Mouse (Mus musculus) limb, embryonic 12.5 days (tissue): Measurements from ENCODE around the gene Acrbp. TPM values are rescaled to one million over a fixed set of nuclear protein-coding genes. Genes with fewer than 3 reads are reported as not detected.
A peak's percentile ranks its signal among the peaks of the same experiment; 100 is the strongest.
"Not testable (repeated sequence)": the region's sequence is repeated elsewhere in the genome, so short reads cannot be mapped to it uniquely, and the experiment has no call there.

ENCODE experiments used
- ATAC-seq: fragments of 200-750 bp; cut with Nextera tagmentation; 2 replicates; pipeline ENCODE4 v1.8.0; 2017; ENCODE audit warnings: low read depth, moderate TSS enrichment; ENCODE audit not compliant: insufficient number of reproducible peaks, insufficient read depth, low FRiP score, low TSS enrichment
- H3K27ac ChIP-seq: fragments of 300-500 bp; sonication (generic); 2 replicates; pipeline ENCODE4 v1.5.1; 2016; ENCODE audit warnings: mild to moderate bottlenecking, moderate library complexity
- H3K27me3 ChIP-seq: fragments of 300-500 bp; sonication (generic); 2 replicates; pipeline ENCODE4 v1.6.1; 2016; ENCODE audit warnings: mild to moderate bottlenecking, moderate library complexity
- H3K36me3 ChIP-seq: fragments of 300-500 bp; sonication (generic); 2 replicates; pipeline ENCODE4 v1.6.1; 2016; ENCODE audit warnings: mild to moderate bottlenecking, moderate library complexity
- H3K4me1 ChIP-seq: fragments of 300-500 bp; sonication (generic); replicated peaks from 2 replicates; pipeline ENCODE4 v1.6.1; 2016
- H3K4me2 ChIP-seq: fragments of 300-500 bp; sonication (generic); 2 replicates; pipeline ENCODE4 v1.6.1; 2016; ENCODE audit warnings: mild to moderate bottlenecking, moderate library complexity
- H3K4me3 ChIP-seq: fragments of 300-500 bp; sonication (generic); replicated peaks from 2 replicates; pipeline ENCODE4 v1.5.1; 2016; ENCODE audit warnings: mild to moderate bottlenecking
- H3K9ac ChIP-seq: fragments of 300-500 bp; sonication (generic); replicated peaks from 2 replicates; pipeline ENCODE4 v1.6.1; 2016; ENCODE audit warnings: mild to moderate bottlenecking, moderate library complexity
- H3K9me3 ChIP-seq: fragments of 300-500 bp; sonication (generic); 2 replicates; pipeline ENCODE4 v1.6.1; 2016; ENCODE audit warnings: mild to moderate bottlenecking, moderate library complexity
- WGBS: fragments of 180-500 bp; shearing (Covaris S2); methylation state at CpG from one replicate; pipeline ENCODE4 v1.1.7; 2016; 5-methylcytosine and 5-hydroxymethylcytosine counted together
- polyA plus RNA-seq: library from polyadenylated mRNA; unstranded; fragments of >200 nt; fragmentation: Nextera tagmentation; extraction: Ambion mirVana; gene quantifications from 2 replicates; pipeline ENCODE4 v1.2.1, GENCODE M21; 2016

Acrbp gene
- polyA plus RNA-seq, 1 experiment from 2014 or later, result 17.6 TPM

- Histone ChIP-seq H3K9ac (peak overlapping the region; percentile 44), H3K4me2 (peak overlapping the region; percentile 54), H3K36me3 (peaks cover 59% of the 10 kb centered on the region), H3K4me1 (peaks cover 11% of the 10 kb centered on the region), H3K4me3 (peak overlapping the region; percentile 64), H3K27me3 (no peaks in the 10 kb centered on the region), H3K9me3 (no peaks in the 10 kb centered on the region), H3K27ac (peak overlapping the region; percentile 77)
- WGBS, result 6% methylated on average over 8 of the region's 8 CpGs
- peak; percentile 15; the same call in 1 of the 2 replicates for ATAC-seq
Measured at GRCm38 (mm10) chr6:125039131-125039530, 10.4 kb upstream of the Acrbp start.

- peak within 1 kb of the TSS; percentile 64 for H3K4me3 ChIP-seq
- H3K27ac ChIP-seq, result peak within 1 kb of the TSS; percentile 81
- no peaks in the 10 kb centered on the region for H3K27me3 ChIP-seq
- H3K4me1 ChIP-seq, result peaks cover 11% of the 10 kb centered on the region
- ATAC-seq, result peak; percentile 94
- peak within 1 kb of the TSS; percentile 82 for H3K4me2 ChIP-seq
- peaks cover 62% of the 10 kb centered on the region for H3K36me3 ChIP-seq
- H3K9me3 ChIP-seq, result no peaks in the 10 kb centered on the region
- WGBS, result under 1% methylated on average over 26 of the region's 26 CpGs
- H3K9ac ChIP-seq, result peak within 1 kb of the TSS; percentile 72
Measured at GRCm38 (mm10) chr6:125039533-125040153, 9.8 kb upstream of the Acrbp start, which contains the start of gene Ing4. Ing4 (plus strand) TSS chr6:125039760.

GRCm38 (mm10) chr6:125040221-125040620 lies 9.3 kb upstream of the Acrbp start:
- no peaks in the 10 kb centered on the region for H3K27me3 ChIP-seq
- WGBS, result 16% methylated on average over 7 of the region's 7 CpGs
- H3K9me3 ChIP-seq, result no peaks in the 10 kb centered on the region
- peak overlapping the region; percentile 64 for H3K4me3 ChIP-seq
- peaks cover 62% of the 10 kb centered on the region for H3K36me3 ChIP-seq
- H3K4me1 ChIP-seq, result peaks cover 11% of the 10 kb centered on the region
- peak overlapping the region; percentile 81 for H3K27ac ChIP-seq
- peak overlapping the region; percentile 82 for H3K4me2 ChIP-seq
- peak overlapping the region; percentile 72 for H3K9ac ChIP-seq
- ATAC-seq, result no peak

DNA sequence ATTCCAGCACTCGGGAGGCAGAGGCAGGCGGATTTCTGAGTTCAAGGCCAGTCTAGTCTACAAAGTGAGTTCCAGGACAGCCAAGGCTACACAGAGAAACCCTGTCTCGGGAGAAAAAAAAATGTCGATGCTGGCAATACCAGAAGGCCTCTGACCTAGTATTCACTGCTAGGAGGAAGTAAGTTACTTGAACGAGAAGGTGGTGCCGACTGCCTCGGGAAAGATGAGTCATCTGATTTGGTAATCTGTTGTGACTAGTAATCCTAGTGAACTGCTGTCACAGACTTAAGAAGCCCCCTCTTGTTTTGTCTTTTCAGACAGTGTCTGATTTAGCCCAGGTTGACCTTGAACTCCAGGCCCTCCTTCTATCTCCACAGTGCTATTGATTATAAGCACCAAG lies 8.4 kb upstream of the Acrbp start:
- WGBS, result 89% methylated on average over 7 of the region's 7 CpGs
- H3K9me3 ChIP-seq, result no peaks in the 10 kb centered on the region
- peak overlapping the region; percentile 82 for H3K4me2 ChIP-seq
- H3K9ac ChIP-seq, result no peak overlapping the region
- no peaks in the 10 kb centered on the region for H3K27me3 ChIP-seq
- ATAC-seq, result no peak
- peak overlapping the region; percentile 64; the same call in 1 of the 2 replicates for H3K4me3 ChIP-seq
- no peak overlapping the region for H3K27ac ChIP-seq
- H3K36me3 ChIP-seq, result peaks cover 62% of the 10 kb centered on the region
- peaks cover 11% of the 10 kb centered on the region for H3K4me1 ChIP-seq

GRCm38 (mm10) chr6:125042081-125042480 lies 7.4 kb upstream of the Acrbp start:
- H3K36me3 ChIP-seq, result peaks cover 63% of the 10 kb centered on the region
- WGBS, result 95% methylated on average over 7 of the region's 7 CpGs

DNA sequence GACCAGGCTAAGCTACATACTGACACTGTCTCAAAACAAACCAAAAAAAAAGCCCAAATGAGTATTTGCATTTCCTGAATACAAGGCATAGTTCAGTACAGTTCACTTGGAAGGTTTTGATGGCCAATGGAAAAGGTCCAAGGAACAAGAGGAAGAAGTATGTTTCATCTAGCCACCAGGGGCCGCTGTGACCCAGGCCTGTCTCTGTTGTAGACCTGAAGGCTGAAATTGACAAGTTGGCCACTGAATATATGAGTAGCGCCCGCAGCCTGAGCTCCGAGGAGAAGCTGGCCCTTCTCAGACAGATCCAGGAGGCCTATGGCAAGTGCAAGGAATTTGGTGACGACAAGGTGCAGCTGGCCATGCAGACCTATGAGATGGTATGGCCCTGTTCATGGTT lies 2.8 kb upstream of the Acrbp start:
- WGBS, result 48% methylated on average over 5 of the region's 5 CpGs
- no peak overlapping the region for H3K9ac ChIP-seq
- no peaks in the 10 kb centered on the region for H3K9me3 ChIP-seq
- no peak overlapping the region for H3K4me3 ChIP-seq
- peaks cover 92% of the 10 kb centered on the region for H3K36me3 ChIP-seq
- no peak for ATAC-seq
- no peak overlapping the region for H3K4me2 ChIP-seq
- H3K27me3 ChIP-seq, result no peaks in the 10 kb centered on the region
- H3K4me1 ChIP-seq, result no peaks in the 10 kb centered on the region
- no peak overlapping the region for H3K27ac ChIP-seq

More at GRCm38 (mm10) chr6:125042081-125042480, 7.4 kb upstream of the Acrbp start:
- Histone ChIP-seq H3K27me3 (no peaks in the 10 kb centered on the region), H3K4me3 (no peak overlapping the region), H3K9ac (no peak overlapping the region), H3K9me3 (no peaks in the 10 kb centered on the region), H3K4me1 (peaks cover 11% of the 10 kb centered on the region), H3K4me2 (no peak overlapping the region), H3K27ac (no peak overlapping the region)
- ATAC-seq, result no peak

GRCm38 (mm10) chr6:125051237-125051636 lies 1.7 kb downstream of the Acrbp start:
- H3K27me3 ChIP-seq, result no peaks in the 10 kb centered on the region
- WGBS, result 59% methylated on average over 5 of the region's 5 CpGs
- ATAC-seq, result no peak
- H3K4me3 ChIP-seq, result no peak overlapping the region
- H3K9me3 ChIP-seq, result no peaks in the 10 kb centered on the region
- H3K9ac ChIP-seq, result no peak overlapping the region
- H3K4me1 ChIP-seq, result no peaks in the 10 kb centered on the region
- H3K36me3 ChIP-seq, result peaks cover 98% of the 10 kb centered on the region
- no peak overlapping the region for H3K4me2 ChIP-seq
- no peak overlapping the region for H3K27ac ChIP-seq

DNA sequence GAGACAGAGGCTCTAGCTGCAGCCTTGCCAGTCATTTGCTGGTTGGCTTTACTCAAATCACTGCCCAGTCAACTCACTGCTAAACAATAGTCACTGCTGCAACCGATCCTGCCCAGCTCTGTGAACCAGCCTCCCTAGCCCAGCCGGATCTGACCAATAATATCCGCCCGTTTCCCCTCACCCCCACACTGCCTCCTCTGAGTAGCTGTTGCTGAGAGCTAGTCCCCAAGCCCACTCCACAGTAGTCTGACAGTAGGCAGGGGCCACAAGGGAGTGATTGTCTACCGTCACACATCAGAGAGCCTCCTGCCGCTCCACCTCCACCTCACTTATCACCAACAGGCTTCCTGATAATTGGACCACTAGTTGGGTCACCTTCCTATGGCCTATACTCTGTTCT lies 12.0 kb downstream of the Acrbp start:
- WGBS, result 36% methylated on average over 6 of the region's 6 CpGs
- H3K4me2 ChIP-seq, result no peak overlapping the region

DNA sequence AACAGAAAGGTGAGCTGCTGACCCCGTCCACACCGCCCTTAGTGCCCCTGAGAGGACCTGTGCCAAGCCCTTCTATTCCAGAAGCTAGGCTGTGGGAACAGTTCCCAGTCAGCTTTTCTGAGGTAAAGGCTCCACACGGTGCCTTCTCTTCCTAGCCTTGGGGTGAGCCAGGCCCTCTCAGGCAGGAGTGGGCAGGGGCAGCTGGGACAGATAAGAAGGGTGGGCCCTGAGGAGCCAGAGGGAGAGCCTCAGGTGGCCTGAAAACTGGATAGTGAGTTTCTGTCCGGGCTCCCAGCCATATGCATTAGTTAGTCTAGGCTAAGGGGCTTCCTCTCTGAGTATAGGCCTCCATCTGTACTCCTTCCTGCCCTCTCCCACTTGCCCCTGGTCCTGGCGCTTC lies 13.0 kb downstream of the Acrbp start:
- ATAC-seq, result no peak
- Histone ChIP-seq H3K27ac (no peak overlapping the region), H3K4me2 (no peak overlapping the region), H3K9me3 (no peaks in the 10 kb centered on the region), H3K4me1 (peaks cover 11% of the 10 kb centered on the region), H3K4me3 (no peak overlapping the region), H3K27me3 (0 out of 2 replicates have a peak, but pooled peaks cover 4% of the 10 kb centered on the region), H3K9ac (no peak overlapping the region), H3K36me3 (no peaks in the 10 kb centered on the region)
- WGBS, result 89% methylated on average over 5 of the region's 5 CpGs

More for the DNA sequence above, 12.0 kb downstream of the Acrbp start:
- Histone ChIP-seq H3K4me3 (no peak overlapping the region), H3K36me3 (no peaks in the 10 kb centered on the region; the same call in 1 of the 2 replicates), H3K27ac (no peak overlapping the region), H3K27me3 (no peaks in the 10 kb centered on the region), H3K9ac (no peak overlapping the region), H3K4me1 (peaks cover 11% of the 10 kb centered on the region), H3K9me3 (no peaks in the 10 kb centered on the region)
- ATAC-seq, result no peak

- WGBS, result 86% methylated on average over 6 of the region's 6 CpGs
- no peak overlapping the region for H3K4me3 ChIP-seq
- H3K27ac ChIP-seq, result no peak overlapping the region
- 0 out of 2 replicates have a peak, but pooled peaks cover 8% of the 10 kb centered on the region for H3K27me3 ChIP-seq
- no peaks in the 10 kb centered on the region for H3K36me3 ChIP-seq
- no peak overlapping the region for H3K4me2 ChIP-seq
- no peak for ATAC-seq
- H3K9ac ChIP-seq, result no peak overlapping the region
- peaks cover 11% of the 10 kb centered on the region for H3K4me1 ChIP-seq
- H3K9me3 ChIP-seq, result no peaks in the 10 kb centered on the region
Measured at GRCm38 (mm10) chr6:125063906-125064305, 14.4 kb downstream of the Acrbp start.

DNA sequence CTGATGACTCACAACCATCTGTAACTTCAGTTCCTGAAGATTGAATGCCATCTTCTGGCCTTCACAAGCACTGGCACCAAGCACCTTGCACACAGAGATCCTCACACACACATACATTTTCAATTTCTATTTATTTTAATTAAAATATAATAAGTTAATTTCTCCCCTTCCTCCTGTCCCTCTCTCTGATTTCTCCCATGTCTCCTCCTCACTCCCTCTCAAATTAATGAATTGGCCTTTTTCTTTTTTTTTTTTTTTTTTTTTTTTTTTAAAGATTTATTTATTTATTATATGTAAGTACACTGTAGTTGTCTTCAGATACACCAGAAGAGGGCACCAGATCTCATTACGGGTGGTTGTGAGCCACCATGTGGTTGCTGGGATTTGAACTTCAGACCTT lies 15.7 kb downstream of the Acrbp start:
- no CpG with 5 or more reads among the region's 1 CpGs for WGBS
- H3K4me3 ChIP-seq, H3K36me3 ChIP-seq, H3K9ac ChIP-seq, H3K4me2 ChIP-seq, H3K9me3 ChIP-seq, H3K27ac ChIP-seq, H3K27me3 ChIP-seq, ATAC-seq: not testable (repeated sequence)
- peaks cover 11% of the 10 kb centered on the region for H3K4me1 ChIP-seq

DNA sequence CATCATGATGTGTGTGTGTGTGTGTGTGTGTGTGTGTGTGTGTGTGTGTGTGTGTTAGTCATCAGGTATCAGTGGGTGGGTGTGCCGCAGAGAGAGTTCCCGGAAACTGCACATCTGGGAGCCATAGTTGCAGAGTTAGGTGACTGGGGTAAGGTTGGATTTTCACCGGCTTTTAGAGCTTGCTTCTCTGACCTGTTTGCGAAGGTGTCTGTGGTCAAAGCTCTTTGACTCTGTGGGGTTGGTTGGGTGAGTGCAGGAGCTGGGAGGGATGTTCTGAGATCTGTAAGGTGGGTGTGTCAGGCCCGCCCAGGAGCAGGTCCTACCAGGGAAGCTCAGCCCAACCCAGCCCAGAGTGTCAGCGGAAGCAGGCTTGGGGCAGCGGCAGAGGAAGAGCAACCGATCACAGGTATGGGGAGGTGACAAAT lies 18.1 kb downstream of the Acrbp start, which contains the start of gene Lpar5:
Lpar5 (plus strand) TSS at position 350 of the 425 bp plus-strand sequence.
- H3K4me2 ChIP-seq, result no peak within 1 kb of the TSS
- no peak within 1 kb of the TSS for H3K4me3 ChIP-seq
- H3K9ac ChIP-seq, result no peak within 1 kb of the TSS
- H3K27ac ChIP-seq, result no peak within 1 kb of the TSS
- H3K9me3 ChIP-seq, result no peaks in the 10 kb centered on the region
- no peaks in the 10 kb centered on the region for H3K36me3 ChIP-seq
- 0 out of 2 replicates have a peak, but pooled peaks cover 8% of the 10 kb centered on the region for H3K27me3 ChIP-seq
- 40% methylated on average over 8 of the region's 8 CpGs for WGBS
- H3K4me1 ChIP-seq, result peaks cover 13% of the 10 kb centered on the region
- ATAC-seq, result no peak
